Mouse (Mus musculus) c-Kit-positive CD71-negative TER-119-negative erythroid progenitor cells, embryonic 14.5 days (primary cell): ENCODE data around the gene Zfp280d.
"Not testable (repeated sequence)": the region's sequence is repeated elsewhere in the genome, so short reads cannot be mapped to it uniquely, and the experiment has no call there.

Experiments used
- DNase-seq: peaks from one replicate; pipeline ENCODE4 v3.0.0-alpha.2; 2013; ENCODE audit warnings: low read depth

Zfp280d gene

GRCm38 (mm10) chr9:72374074-72374473 is 99.4 kb downstream of the Zfp280d start:
- DNase-seq = no peak

GRCm38 (mm10) chr9:72374996-72375395 is 100.3 kb downstream of the Zfp280d start:
- DNase-seq = no peak

- no peak for DNase-seq
These were observed 101.0 kb downstream of the Zfp280d start for GRCm38 (mm10) chr9:72375639-72376038.

GRCm38 (mm10) chr9:72385786-72386185 is 111.1 kb downstream of the Zfp280d start:
- DNase-seq = no peak

GRCm38 (mm10) chr9:72388934-72389333 is 114.3 kb downstream of the Zfp280d start:
- DNase-seq = no peak

GRCm38 (mm10) chr9:72389431-72390002 is 114.9 kb downstream of the Zfp280d start:
- DNase-seq = no peak

- no peak for DNase-seq
These were observed 115.8 kb downstream of the Zfp280d start for GRCm38 (mm10) chr9:72390321-72391077.

- DNase-seq = no peak
These were observed 118.0 kb downstream of the Zfp280d start for GRCm38 (mm10) chr9:72392686-72393085.

- DNase-seq = no peak
These were observed 118.6 kb downstream of the Zfp280d start for GRCm38 (mm10) chr9:72393238-72393637.

GRCm38 (mm10) chr9:72393869-72394341 is 119.2 kb downstream of the Zfp280d start:
- DNase-seq = no peak

- no peak for DNase-seq
These were observed 125.5 kb downstream of the Zfp280d start for GRCm38 (mm10) chr9:72400121-72400520.

- DNase-seq = not testable (repeated sequence)
These were observed 127.1 kb downstream of the Zfp280d start for GRCm38 (mm10) chr9:72401769-72402168.

- no peak for DNase-seq
These were observed 128.8 kb downstream of the Zfp280d start for GRCm38 (mm10) chr9:72403421-72403820.

GRCm38 (mm10) chr9:72404446-72404845 is 129.8 kb downstream of the Zfp280d start:
- DNase-seq = no peak

- DNase-seq = no peak
These were observed 130.3 kb downstream of the Zfp280d start for GRCm38 (mm10) chr9:72404934-72405333.

- DNase-seq = no peak
These were observed 131.4 kb downstream of the Zfp280d start for GRCm38 (mm10) chr9:72405882-72406638.

- DNase-seq = peak; percentile 83
These were observed 133.5 kb downstream of the Zfp280d start for GRCm38 (mm10) chr9:72408131-72408586.

GRCm38 (mm10) chr9:72409381-72410225 is 134.9 kb downstream of the Zfp280d start:
- DNase-seq = peak; percentile 44

- no peak for DNase-seq
These were observed 137.1 kb downstream of the Zfp280d start for GRCm38 (mm10) chr9:72411746-72412145.
